Mouse (Mus musculus) thymus, postnatal 4 days (tissue): ENCODE data around the gene Ssna1.

Source experiments
- DNase-seq: peaks from one replicate; pipeline ENCODE4 v3.0.0; 2021

Ssna1 gene

DNA sequence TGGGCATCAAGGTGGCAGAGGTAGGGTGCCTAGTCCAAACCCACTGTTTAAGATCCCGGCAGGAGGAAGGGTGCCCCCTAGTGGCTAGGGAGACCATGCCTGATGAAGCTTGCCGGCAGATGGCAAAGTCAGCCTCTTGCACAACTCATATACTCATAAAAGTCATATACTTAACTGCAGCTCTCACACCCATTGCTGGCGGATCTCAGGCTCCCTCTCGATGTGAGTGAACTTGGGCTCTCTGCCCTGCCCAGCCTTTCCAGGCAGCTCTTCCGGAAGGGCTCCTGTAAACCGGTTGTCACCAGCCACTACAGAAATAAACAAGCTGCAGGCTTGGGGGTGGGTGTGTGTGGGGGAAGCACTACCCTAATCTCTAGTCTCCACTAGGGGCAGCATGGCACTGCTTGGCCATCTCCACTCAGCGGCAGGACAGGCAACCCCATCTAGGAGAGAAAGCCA lies 43.8 kb downstream of the Ssna1 start:
- peak; percentile 95 for DNase-seq

DNA sequence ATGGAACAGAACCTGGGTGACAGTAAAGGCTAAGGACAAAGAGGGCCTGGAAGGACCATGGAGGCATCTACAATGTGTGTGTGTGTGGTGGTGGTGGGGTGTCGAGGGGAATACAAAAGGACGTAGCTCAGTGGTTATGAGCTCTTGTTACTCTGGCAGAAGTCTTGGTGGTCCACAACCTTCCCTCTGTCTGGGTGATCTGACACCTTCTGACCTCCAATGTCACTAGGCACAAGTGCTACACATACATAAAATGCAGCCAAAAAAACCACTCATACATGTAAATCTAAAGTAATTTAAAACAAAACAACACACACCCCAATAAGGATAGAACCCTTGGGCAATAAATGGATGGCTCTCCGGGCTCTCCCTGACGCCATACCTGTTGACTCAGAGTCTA lies 44.8 kb downstream of the Ssna1 start:
- DNase-seq: no peak

DNA sequence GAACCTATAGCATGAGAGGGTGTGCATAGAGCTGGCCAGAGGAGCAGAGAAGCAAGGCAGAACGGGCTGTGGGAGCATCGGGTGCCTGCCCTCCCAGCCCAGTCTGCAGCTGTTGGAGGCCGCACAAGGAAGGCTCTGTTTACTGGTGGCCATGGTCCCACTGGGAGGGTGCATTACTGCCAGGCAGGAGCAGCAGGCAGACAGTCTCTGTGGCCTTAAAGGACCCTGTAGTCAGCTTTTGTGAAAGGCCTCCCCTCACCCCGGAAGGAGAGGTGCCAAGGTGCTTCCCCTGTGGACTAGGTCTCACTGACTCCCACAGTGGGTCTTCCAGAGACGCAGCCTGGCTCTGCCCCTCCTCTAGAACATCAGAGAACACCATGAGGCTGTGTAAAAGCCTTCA lies 45.4 kb downstream of the Ssna1 start:
- DNase-seq: no peak

DNA sequence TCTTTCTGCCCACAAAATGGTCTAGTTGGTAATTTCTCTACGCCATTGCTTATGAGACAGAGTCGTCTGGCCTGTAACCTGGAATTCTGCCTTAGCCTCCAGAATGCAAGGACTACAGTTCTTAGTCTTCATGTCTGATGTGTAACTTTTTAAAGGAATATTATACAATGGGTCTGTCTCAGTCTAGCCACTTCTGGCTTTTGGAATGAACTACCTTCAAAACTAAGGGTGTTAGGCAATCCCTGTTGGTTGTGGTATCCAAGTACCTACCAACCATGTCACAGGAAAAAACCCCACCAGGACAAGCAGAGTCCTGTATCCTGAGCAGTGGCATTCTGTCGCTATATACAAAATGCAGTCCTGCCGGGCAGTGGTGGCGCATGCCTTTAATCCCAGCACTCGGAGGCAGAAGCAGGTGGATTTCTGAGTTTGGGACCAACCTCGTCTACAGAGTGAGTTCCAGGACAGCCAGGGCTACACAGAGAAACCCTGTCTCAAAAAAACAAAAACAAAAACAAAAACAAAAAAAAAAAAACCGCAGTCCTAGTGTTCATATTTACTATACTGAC lies 46.3 kb downstream of the Ssna1 start:
- no peak for DNase-seq

DNA sequence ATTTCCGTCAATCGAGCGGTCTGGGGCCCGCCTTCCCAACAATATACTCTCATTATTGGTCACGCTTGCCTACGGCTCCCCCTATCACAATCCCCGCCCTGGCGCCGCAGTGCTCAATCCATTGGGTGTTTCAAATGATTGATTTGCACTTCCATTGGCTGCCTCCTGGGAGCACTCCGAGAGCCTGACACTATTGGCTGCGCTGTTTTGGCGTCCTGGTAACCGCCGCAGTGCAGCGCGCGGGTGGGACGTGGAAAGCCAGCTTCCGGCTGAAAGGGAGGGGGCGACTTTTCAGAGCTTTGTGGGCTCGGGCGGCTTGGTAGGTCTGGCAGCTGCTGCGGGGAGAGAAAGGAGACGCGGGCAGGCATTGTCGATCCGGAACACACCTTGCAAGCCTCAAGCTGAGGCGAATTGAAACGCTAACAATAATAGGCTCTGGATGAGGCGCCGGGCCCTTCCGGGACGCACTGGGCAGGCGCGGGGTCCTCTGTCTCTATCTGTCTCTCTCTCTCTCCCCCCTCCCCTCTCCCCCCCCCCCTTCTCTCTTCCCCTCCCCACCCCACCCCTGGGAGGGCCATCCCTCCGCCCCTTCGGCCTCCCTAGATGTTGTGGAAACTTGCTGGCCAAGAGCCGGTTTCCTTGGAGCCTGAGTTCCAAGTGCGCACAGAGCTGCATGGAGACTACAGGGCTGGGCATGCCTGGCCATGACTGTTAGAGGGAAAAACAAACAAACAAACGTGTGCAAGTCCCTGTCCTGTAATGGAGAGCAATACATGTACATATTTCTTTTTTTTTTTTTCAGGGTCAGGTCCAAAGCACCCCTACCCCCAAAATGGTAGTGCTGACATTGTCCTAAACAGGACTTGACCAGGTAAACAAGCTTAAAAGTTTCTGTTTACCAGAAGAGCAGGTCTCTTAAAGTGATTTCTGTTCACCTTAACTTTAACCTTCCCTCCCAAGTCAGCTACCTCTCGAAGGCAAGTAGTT lies 47.2 kb downstream of the Ssna1 start:
- peak; percentile 94 for DNase-seq

DNA sequence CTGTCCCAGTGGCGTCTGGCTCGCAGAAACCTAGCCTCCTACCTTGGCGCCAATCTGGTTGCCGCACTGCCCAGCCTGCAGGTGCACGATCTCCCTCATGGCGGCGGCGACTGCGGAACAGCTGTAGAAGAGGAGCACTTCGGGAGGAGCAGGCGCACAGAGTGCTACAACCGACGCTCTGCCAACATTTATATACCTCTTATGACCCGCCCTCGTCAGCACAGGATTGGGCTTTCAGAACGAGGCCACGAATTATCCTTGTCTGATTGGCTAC lies 47.8 kb downstream of the Ssna1 start, which contains the start of gene Tubb4b:
Gene Tubb4b (minus strand): TSS at position 211 of the 274 bp plus-strand sequence.
- DNase-seq: peak; percentile 91

DNA sequence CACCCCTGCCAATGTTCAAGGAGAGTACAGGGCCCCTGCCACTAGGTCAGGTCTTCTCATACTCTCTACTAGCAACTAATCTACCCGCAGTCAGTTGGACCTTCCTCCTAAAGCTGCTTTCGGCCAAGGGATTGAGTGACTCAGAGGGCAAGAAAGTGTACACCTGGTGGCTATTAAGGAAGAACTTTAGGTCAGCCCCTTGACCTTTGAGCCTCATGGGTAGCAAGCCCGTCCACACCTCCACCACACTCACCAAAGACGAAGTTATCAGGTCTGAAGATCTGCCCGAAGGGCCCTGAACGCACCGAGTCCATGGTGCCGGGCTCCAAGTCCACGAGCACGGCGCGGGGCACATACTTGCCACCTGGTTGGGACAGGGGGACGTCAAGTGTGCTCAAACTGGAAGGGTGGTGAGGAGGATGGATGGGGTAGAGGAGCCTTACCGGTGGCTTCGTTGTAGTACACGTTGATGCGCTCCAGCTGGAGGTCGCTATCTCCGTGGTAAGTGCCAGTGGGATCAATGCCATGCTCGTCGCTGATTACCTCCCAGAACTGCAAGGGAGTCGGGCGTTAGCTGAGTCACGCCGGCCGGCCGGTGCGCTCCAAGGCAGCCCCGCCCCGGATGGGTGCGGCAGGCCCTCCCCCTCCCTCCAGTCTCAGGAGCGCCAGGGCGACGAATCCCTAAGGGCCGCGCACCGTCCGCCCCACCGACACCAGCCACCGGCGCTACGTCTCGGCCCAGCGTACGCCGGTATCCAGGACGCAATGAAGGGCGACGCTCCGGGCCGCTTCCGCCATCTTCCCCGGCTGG lies 48.4 kb downstream of the Ssna1 start:
- peak; percentile 84 for DNase-seq

DNA sequence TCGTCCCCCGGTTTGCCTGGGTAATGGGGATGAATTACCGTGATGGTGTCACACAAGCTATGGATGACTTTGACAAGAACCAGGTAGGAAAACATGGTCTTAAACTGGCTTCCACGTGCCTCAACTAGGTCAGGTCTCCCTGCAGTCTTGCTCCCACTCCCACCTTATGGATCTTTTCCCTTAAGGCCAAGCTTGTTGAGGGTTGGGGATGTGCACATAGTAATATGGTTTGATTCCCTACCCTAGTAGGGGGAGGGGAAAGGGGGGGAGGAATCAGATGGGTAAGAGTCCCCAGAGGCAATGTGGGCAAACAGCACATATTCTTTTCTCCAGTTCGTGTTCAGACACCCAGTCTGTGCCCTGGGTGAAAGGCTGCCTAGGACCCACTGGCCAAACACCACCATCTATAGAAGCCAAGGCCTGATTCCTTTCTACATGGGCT lies 50.9 kb downstream of the Ssna1 start:
- no peak for DNase-seq
